Mouse (Mus musculus): ENCODE data around the gene Tmed4.

DNA sequence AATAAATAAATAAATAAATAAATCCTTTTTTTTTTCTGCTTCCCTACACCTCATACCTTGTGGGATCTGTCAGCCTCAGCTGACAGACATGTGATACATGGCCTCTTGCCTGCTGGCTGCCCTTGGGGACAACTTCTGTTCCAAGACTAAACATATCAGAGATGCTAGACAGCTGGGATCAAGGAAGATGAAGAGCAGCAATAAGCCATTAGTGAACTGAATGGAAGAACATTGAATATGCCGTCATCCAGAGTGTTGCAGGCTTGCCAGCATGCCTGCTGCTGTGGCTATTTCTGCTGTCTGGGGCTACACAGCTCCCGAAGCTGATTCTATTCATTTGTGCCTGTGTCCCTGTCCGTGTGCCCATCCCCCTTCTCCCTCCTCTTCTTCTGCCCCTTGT, 8.3 kb upstream of the Tmed4 start:
- TF ChIP-seq POLR2A (IDR thresholded peaks at IDR 0.05; ENCODE audit: insufficient read length, low read depth) (no peak), POLR2AphosphoS2 (IDR thresholded peaks at IDR 0.05; ENCODE audit: insufficient read length, low read depth) (no peak), E2F4 (IDR thresholded peaks at IDR 0.05; ENCODE audit: insufficient read depth) (no peak), TCF12 (IDR thresholded peaks at IDR 0.05; ENCODE audit: insufficient read depth, poor library complexity, severe bottlenecking) (no peak), MAX (IDR thresholded peaks at IDR 0.05; ENCODE audit: low read depth) (no peak), TCF3 (IDR thresholded peaks at IDR 0.05; ENCODE audit: insufficient read length, low read depth) (no peak)

Measured in myocyte (in vitro differentiated cells).